Mouse (Mus musculus): ENCODE measurements around the gene Itih4.

DNA sequence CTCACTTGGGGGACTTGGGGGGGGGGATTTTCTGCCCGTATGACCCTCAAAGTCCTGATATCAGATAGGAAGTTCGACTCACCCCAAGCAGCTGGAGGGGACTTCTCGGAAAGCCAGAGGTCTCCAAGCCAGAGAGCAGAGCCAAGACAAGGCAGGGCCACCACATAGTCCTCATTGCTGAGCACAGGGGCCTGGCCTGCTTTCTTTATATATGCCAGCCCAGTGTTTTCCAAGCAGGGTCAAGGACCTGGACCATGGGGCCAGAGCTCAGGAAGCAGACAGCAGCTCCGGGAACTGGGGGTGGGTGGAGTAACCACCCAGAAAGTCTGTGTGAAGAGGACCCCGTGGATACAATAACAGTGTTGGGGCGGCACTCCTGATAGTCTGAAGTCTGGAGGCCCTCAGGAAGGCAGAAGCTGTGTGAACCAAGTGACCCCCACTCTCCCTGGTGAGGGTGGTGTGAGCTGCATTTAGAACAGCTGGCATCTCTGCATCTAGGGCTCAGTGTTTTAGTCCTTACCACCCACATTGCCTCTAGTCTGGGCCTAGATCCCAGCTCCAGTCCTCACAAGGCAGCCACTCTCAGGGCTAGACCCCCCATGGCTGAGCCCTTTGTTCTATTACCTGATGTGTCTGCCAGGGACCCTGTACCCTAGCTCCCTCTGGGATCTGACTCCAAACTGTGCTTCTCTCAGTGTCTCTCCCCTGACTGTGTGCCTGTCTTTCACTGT, 37.3 kb downstream of the Itih4 start, which contains the start of gene Itih3:
- TF ChIP-seq CTCF (IDR thresholded peaks at IDR 0.05; ENCODE audit: extremely low read depth, insufficient read length, insufficient replicate concordance, low read depth, low read length): no peak
- no peak for TF ChIP-seq POLR2A (IDR thresholded peaks at IDR 0.05; ENCODE audit: low read depth, low read length)

Data from small intestine, adult 2 months (tissue).